Mouse (Mus musculus) heart, postnatal 0 days (tissue): ENCODE results near the gene Crtap. TPM values are rescaled to one million over a fixed set of nuclear protein-coding genes. Genes with fewer than 3 reads are reported as not detected.

Source experiments
- ATAC-seq: fragments of 200-750 bp; cut with Nextera tagmentation; 2 replicates; pipeline ENCODE4 v1.8.0; 2017; ENCODE audit warnings: low read depth, moderate number of reproducible peaks, moderate library complexity; ENCODE audit not compliant: insufficient read depth
- DNase-seq: peaks from one replicate; pipeline ENCODE4 v3.0.0-alpha.2; 2016; ENCODE audit warnings: low spot score
- H3K27ac ChIP-seq: fragments of 300-500 bp; sonication (generic); 2 replicates; pipeline ENCODE4 v1.5.1; 2014; ENCODE audit warnings: low read depth, mild to moderate bottlenecking
- H3K27me3 ChIP-seq: fragments of 300-500 bp; sonication (generic); 2 replicates; pipeline ENCODE4 v1.6.1; 2014; ENCODE audit warnings: low read length, mixed read lengths; ENCODE audit not compliant: control insufficient read depth, insufficient read depth
- H3K36me3 ChIP-seq: fragments of 300-500 bp; sonication (generic); replicated peaks from 2 replicates; pipeline ENCODE4 v1.6.1; 2014; ENCODE audit warnings: low read length, mixed read lengths; ENCODE audit not compliant: control insufficient read depth, insufficient read depth
- H3K4me1 ChIP-seq: fragments of 300-500 bp; sonication (generic); 2 replicates; pipeline ENCODE4 v1.6.1; 2014; ENCODE audit warnings: antibody characterized with exemption; ENCODE audit not compliant: control insufficient read depth, insufficient read depth
- H3K4me2 ChIP-seq: fragments of 300-500 bp; sonication (generic); 2 replicates; pipeline ENCODE4 v1.6.1; 2014; ENCODE audit warnings: low read depth, mild to moderate bottlenecking, low read length, moderate library complexity
- H3K4me3 ChIP-seq: fragments of 300-500 bp; sonication (generic); 2 replicates; pipeline ENCODE4 v1.5.1; 2014; ENCODE audit warnings: low read depth, low read length
- H3K9ac ChIP-seq: fragments of 300-500 bp; sonication (generic); replicated peaks from 2 replicates; pipeline ENCODE4 v1.6.1; 2014; ENCODE audit warnings: low read depth, low read length, mixed read lengths
- H3K9me3 ChIP-seq: fragments of 300-500 bp; sonication (generic); replicated peaks from 2 replicates; pipeline ENCODE4 v1.6.1; 2016; ENCODE audit warnings: low read length; ENCODE audit not compliant: control insufficient read depth
- CTCF ChIP-seq: IDR thresholded peaks from 2 replicates; pipeline ENCODE4 v1.5.1; 2016; ENCODE audit warnings: antibody characterized with exemption, control low read depth, low read depth
- EP300 ChIP-seq: IDR thresholded peaks from 2 replicates; pipeline ENCODE4 v1.6.1; 2016; ENCODE audit warnings: antibody characterized with exemption, low read depth
- WGBS: fragments of 180-500 bp; shearing (Covaris S2); extraction: QIAGEN DNeasy Blood & Tissue Kit; methylation state at CpG from one replicate; pipeline ENCODE4 v1.1.7; 2014; 5-methylcytosine and 5-hydroxymethylcytosine counted together
- polyA plus RNA-seq: library from polyadenylated mRNA; unstranded; fragments of >200 nt; fragmentation: Nextera tagmentation; extraction: Ambion mirVana; gene quantifications from 2 replicates; pipeline ENCODE4 v1.2.1, GENCODE M21; 2015
- total RNA-seq: library from RNA; depleted of rRNA; stranded (reverse); fragments of >200 nt; gene quantifications from 2 replicates; pipeline ENCODE4 v1.2.3, GENCODE M21; 2014; ENCODE audit warnings: low replicate concordance; rRNA removed

Crtap gene
- total and polyA plus RNA-seq, 2 experiments from 2014 or later = 65.0 to 75.8 TPM

DNA sequence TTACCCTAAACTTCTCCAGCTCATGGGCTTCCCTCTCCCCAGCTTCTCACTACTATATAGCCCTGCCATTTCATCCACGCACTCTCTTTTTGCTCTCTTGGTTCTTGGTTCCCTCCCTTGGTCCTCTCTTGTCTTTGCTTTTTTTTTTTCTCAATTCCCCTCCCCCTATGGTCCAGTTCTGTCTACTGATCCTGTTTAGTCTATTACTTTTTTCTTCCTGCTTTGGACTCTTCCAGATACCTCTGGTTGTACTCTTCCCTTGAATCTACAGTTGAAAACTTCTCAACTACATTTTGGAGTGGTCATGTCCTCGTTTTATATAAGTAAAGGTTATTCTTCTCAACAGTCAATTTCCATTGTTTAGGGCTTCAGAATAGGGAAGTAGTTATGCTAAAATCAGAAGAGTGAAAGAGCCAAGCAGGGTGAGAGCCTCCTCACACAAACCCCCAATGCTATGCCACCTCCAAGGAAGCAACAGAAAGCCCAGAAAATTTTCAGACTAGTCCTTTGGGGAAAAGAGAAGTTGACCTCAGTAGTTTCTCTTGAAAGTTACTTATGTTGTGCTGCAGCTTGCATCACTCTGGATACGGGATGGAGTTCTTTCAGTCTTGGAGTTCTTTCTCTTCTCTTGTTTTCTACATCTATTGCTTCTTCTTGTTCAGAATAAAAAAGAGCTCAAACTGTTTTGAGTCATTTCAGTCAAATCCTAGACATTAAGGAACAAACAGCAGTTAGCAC is 64.3 kb downstream of the Crtap start:
- ATAC-seq (no peak), DNase-seq (no peak)
- TF ChIP-seq CTCF (no peak), EP300 (no peak)
- 51% methylated on average over 3 of the region's 3 CpGs for WGBS
- Histone ChIP-seq H3K4me3 (no peak overlapping the region), H3K27ac (no peak overlapping the region), H3K9ac (no peak overlapping the region), H3K4me2 (no peak overlapping the region), H3K4me1 (no peaks in the 10 kb centered on the region), H3K9me3 (no peaks in the 10 kb centered on the region), H3K36me3 (no peaks in the 10 kb centered on the region), H3K27me3 (no peaks in the 10 kb centered on the region)

Other genes with a start within 250 kb of the Crtap start
- not detected in 2 replicates for gene Bcl2a1c, start 60.5 kb downstream of the Crtap start, total RNA-seq
- gene Bcl2a1c, start 60.5 kb downstream of the Crtap start, polyA plus RNA-seq = not detected in 2 replicates
- 29.8 and 43.3 TPM in 2 replicates for gene Glb1, start 10.4 kb upstream of the Crtap start, total RNA-seq
- gene Glb1, start 10.4 kb upstream of the Crtap start, polyA plus RNA-seq = 22.0 and 22.8 TPM in 2 replicates
- 5.4 and 10.0 TPM in 2 replicates for gene Tmppe, start 10.4 kb upstream of the Crtap start, total RNA-seq
- gene Tmppe, start 10.4 kb upstream of the Crtap start, polyA plus RNA-seq = 3.9 and 4.5 TPM in 2 replicates
- not detected in 2 replicates for gene Ccr4, start 114.2 kb upstream of the Crtap start, total RNA-seq
- gene Ccr4, start 114.2 kb upstream of the Crtap start, polyA plus RNA-seq = not detected in 2 replicates
- 5.7 TPM in 1 of 2 replicates, not detected in the other for gene C130032M10Rik, start 125.0 kb upstream of the Crtap start, total RNA-seq
- gene C130032M10Rik, start 125.0 kb upstream of the Crtap start, polyA plus RNA-seq = 0.22 and 0.44 TPM in 2 replicates
- under 0.01 and 0.04 TPM in 2 replicates for gene Trim71, start 173.7 kb upstream of the Crtap start, total RNA-seq
- not detected in 2 replicates for gene Trim71, start 173.7 kb upstream of the Crtap start, polyA plus RNA-seq
- 19.7 and 35.6 TPM in 2 replicates for gene Cnot10, start 249.5 kb upstream of the Crtap start, total RNA-seq
- gene Cnot10, start 249.5 kb upstream of the Crtap start, polyA plus RNA-seq = 24.3 and 25.7 TPM in 2 replicates